Mouse (Mus musculus) hindbrain, embryonic 15.5 days (tissue): ENCODE data around the gene Kansl2. TPM values are rescaled to one million over a fixed set of nuclear protein-coding genes. Genes with fewer than 3 reads are reported as not detected.
"Not testable (repeated sequence)": the region's sequence is repeated elsewhere in the genome, so short reads cannot be mapped to it uniquely, and the experiment has no call there.

Experiments used
- ATAC-seq: fragments of 200-750 bp; cut with Nextera tagmentation; 2 replicates; pipeline ENCODE4 v1.8.0; 2017; ENCODE audit warnings: low read depth, moderate number of reproducible peaks, moderate TSS enrichment; ENCODE audit not compliant: low FRiP score
- H3K27ac ChIP-seq: fragments of 300-500 bp; sonication (generic); replicated peaks from 2 replicates; pipeline ENCODE4 v1.5.1; 2015; ENCODE audit warnings: mild to moderate bottlenecking, inconsistent platforms
- H3K27me3 ChIP-seq: fragments of 300-500 bp; sonication (generic); 2 replicates; pipeline ENCODE4 v1.6.1; 2015; ENCODE audit warnings: control low read depth, inconsistent platforms
- H3K36me3 ChIP-seq: fragments of 300-500 bp; sonication (generic); 2 replicates; pipeline ENCODE4 v1.6.1; 2015; ENCODE audit warnings: control low read depth, inconsistent platforms
- H3K4me1 ChIP-seq: fragments of 300-500 bp; sonication (generic); replicated peaks from 2 replicates; pipeline ENCODE4 v1.6.1; 2015; ENCODE audit warnings: control low read depth, inconsistent platforms
- H3K4me2 ChIP-seq: fragments of 300-500 bp; sonication (generic); 2 replicates; pipeline ENCODE4 v1.6.1; 2015; ENCODE audit warnings: moderate library complexity, mild to moderate bottlenecking, inconsistent platforms
- H3K4me3 ChIP-seq: fragments of 300-500 bp; sonication (generic); 2 replicates; pipeline ENCODE4 v1.5.1; 2015; ENCODE audit warnings: mild to moderate bottlenecking, inconsistent platforms
- H3K9ac ChIP-seq: fragments of 300-500 bp; sonication (generic); 2 replicates; pipeline ENCODE4 v1.6.1; 2015; ENCODE audit warnings: inconsistent platforms
- H3K9me3 ChIP-seq: fragments of 300-500 bp; sonication (generic); 2 replicates; pipeline ENCODE4 v1.6.1; 2016; ENCODE audit warnings: control low read depth, inconsistent platforms
- WGBS: fragments of 180-500 bp; shearing (Covaris S2); methylation state at CpG from one replicate; pipeline ENCODE4 v1.1.7; 2015; 5-methylcytosine and 5-hydroxymethylcytosine counted together
- polyA plus RNA-seq: library from polyadenylated mRNA; unstranded; fragments of >200 nt; fragmentation: Nextera tagmentation; extraction: Ambion mirVana; gene quantifications from 2 replicates; pipeline ENCODE4 v1.2.1, GENCODE M21; 2015

The Kansl2 gene
- polyA plus RNA-seq, 1 experiment from 2014 or later, result 108 TPM

DNA sequence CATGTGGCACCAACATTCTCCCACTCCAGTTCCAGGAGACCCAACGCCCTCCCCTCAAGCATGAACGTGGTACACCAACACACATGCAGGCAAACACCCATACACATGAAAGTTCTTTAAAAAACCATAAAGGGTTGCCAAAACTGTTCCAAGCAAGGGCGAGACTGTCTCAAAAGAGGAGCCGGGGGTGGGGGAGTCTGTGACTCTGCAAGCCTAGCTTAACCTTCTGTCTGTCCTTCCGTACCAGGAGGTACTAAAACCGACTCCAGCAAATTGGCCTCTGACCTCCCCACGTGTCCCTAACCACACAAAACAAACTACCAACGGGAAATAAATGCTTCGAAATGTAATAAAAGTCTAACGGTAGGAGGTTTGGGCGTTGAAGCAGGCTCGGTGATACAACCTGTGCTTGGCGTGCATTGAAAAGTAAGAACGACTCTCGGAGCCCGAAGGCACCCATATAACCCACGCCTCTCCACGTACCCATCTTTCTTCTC is 981 bp downstream of the Kansl2 start:
- peak overlapping the region; percentile 62 for H3K27ac ChIP-seq
- peak overlapping the region; percentile 93 for H3K4me2 ChIP-seq
- H3K4me1 ChIP-seq, result peaks cover 24% of the 10 kb centered on the region
- no peak for ATAC-seq
- under 1% methylated on average over 18 of the region's 18 CpGs for WGBS
- H3K9me3 ChIP-seq, result no peaks in the 10 kb centered on the region
- no peaks in the 10 kb centered on the region for H3K27me3 ChIP-seq
- peak overlapping the region; percentile 99 for H3K9ac ChIP-seq
- peaks cover 32% of the 10 kb centered on the region for H3K36me3 ChIP-seq
- peak overlapping the region; percentile 95 for H3K4me3 ChIP-seq

DNA sequence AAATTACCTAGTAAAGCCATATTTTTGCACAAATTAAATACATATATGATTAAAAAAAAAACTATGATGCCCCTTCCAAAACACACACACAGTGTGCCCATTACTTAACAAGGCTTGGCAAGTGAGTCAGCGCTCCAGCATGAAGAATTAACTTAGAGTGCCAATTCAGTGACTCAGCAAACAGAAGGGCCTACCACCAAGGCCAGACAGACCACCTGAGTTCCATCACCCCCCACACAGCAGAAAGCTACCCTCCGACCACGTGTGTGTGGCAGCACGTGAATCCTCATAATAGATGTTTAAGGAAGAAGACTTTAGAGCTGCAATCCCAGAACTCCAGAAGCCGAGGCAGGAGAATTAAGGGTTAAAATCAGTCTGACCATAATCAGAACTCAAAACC is 1.8 kb downstream of the Kansl2 start:
- H3K9me3 ChIP-seq, result no peaks in the 10 kb centered on the region
- no peak overlapping the region for H3K27ac ChIP-seq
- H3K4me3 ChIP-seq, result peak overlapping the region; percentile 95
- no peak for ATAC-seq
- H3K4me2 ChIP-seq, result peak overlapping the region; percentile 93
- H3K4me1 ChIP-seq, result peaks cover 27% of the 10 kb centered on the region
- H3K36me3 ChIP-seq, result peaks cover 40% of the 10 kb centered on the region
- WGBS, result 34% methylated on average over 5 of the region's 5 CpGs
- 0 out of 2 replicates have a peak overlapping the region, but pooled peaks have one; percentile 99 for H3K9ac ChIP-seq
- no peaks in the 10 kb centered on the region for H3K27me3 ChIP-seq

DNA sequence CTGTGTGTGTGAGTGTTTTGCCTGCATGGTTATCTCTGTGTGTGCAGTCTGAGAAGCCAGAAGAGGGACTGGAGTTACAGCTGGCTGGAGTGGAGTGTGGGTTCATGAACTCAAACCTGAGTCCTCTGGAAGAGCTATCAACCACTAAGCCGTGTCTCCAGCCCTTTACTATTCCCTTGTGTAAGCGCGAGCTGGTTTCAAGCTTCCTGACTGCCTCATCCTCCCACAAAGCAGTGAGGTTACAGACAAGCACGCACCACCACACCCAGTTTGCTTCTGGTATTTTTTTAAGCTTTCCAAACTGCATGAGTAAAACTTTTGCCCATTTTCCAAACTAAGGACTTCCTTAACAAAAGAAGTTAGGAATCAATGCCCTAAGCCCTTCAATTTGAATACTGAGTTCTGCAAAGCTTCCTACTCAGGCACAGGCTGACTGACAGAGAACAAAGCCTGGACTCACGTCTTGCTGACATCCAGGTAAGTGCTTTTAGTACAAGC is 5.9 kb downstream of the Kansl2 start:
- 95% methylated on average over 5 of the region's 5 CpGs for WGBS

DNA sequence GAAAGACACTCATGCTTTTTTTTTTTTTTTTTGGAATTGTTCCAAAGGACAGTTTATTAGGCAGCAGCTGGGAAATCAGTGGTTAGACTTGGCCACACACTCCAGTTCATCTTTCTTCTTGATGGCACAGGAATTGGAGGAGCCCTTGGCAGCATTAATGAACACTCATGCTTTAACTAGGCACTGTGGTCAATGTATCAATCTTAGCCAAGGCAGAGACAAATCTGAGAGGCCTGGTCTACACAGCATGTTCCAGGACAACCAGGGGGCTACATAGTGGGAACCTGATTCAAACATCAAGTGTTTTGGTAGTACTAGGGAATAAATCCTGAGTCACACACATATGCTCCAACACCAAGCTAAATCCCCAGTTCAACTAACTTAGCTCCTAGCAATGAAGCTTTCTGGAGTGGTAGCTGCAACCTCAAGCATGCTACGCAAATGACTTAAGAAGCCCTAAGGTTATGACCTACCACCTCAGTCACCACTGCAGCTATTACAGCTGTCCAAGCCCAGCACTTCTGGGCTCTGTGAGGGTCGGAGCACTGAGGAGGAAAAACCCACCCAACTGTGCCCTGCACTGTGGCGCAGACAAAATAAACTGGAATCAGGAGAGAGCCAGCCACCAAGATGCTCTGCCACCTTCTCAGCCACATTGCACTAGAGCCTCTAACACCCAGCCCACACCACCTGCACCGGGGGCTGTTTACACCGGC is 6.8 kb downstream of the Kansl2 start:
- no peak for ATAC-seq
- Histone ChIP-seq H3K27ac (no peak overlapping the region), H3K9ac (no peak overlapping the region), H3K9me3 (no peaks in the 10 kb centered on the region), H3K4me3 (no peak overlapping the region), H3K36me3 (peaks cover 85% of the 10 kb centered on the region), H3K4me1 (peaks cover 20% of the 10 kb centered on the region), H3K4me2 (no peak overlapping the region), H3K27me3 (no peaks in the 10 kb centered on the region)
- whole genome bisulfite sequencing, result 92% methylated on average over 5 of the region's 5 CpGs

More for the DNA sequence above, 5.9 kb downstream of the Kansl2 start:
- Histone ChIP-seq H3K27ac (no peak overlapping the region), H3K9ac (no peak overlapping the region), H3K4me2 (no peak overlapping the region), H3K36me3 (peaks cover 76% of the 10 kb centered on the region), H3K4me3 (no peak overlapping the region), H3K4me1 (peaks cover 29% of the 10 kb centered on the region), H3K27me3 (no peaks in the 10 kb centered on the region), H3K9me3 (no peaks in the 10 kb centered on the region)
- ATAC-seq, result no peak

DNA sequence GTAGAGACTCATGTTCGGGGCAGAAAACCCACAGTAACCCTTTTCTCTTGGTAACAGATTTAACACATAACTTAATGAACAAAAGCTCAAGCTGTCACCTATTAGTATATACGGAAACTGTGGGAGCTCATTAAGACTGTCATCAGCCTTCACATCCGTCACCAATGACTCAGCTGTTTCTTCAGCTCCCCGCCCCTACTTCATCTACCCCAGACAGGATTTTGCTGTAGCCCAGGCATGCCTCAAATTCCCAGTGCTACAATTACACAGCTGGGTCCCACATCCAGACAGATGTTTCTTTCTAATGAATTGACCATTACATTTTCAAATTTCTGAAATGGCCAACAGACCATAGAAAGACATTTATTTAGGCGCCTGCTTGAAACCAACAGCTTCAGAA is 8.0 kb downstream of the Kansl2 start:
- WGBS, result 46% methylated on average over 5 of the region's 5 CpGs
- ATAC-seq, result no peak
- H3K36me3 ChIP-seq, result peaks cover 89% of the 10 kb centered on the region

DNA sequence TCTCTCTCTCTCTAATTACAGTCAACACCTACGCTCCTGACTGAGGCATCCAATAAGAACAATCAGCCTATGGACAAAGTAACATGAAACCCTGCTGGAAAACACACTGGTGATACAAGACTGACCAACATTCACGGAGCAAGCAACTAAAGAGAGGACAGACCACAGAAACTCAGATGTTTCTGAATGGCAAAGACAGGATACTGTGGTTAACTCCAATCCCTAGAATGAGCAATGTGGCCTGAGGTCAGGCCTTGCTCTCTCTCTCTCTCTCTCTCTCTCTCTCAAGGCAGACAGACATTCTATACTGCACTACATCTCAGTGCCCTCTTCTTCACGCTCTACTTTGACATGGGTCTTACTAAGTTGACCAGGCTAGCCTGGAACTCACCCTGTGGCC is 12.8 kb downstream of the Kansl2 start:
- 92% methylated on average over 3 of the region's 3 CpGs for WGBS
- ATAC-seq, result no peak
- H3K4me3 ChIP-seq, result no peak overlapping the region
- no peaks in the 10 kb centered on the region for H3K9me3 ChIP-seq
- no peak overlapping the region for H3K9ac ChIP-seq
- H3K27me3 ChIP-seq, result no peaks in the 10 kb centered on the region
- H3K4me1 ChIP-seq, result no peaks in the 10 kb centered on the region
- no peak overlapping the region for H3K4me2 ChIP-seq
- H3K27ac ChIP-seq, result no peak overlapping the region
- peaks cover 72% of the 10 kb centered on the region for H3K36me3 ChIP-seq

More for the DNA sequence above, 8.0 kb downstream of the Kansl2 start:
- no peaks in the 10 kb centered on the region for H3K27me3 ChIP-seq
- no peak overlapping the region for H3K27ac ChIP-seq
- no peaks in the 10 kb centered on the region for H3K9me3 ChIP-seq
- no peak overlapping the region for H3K4me3 ChIP-seq
- peaks cover 8% of the 10 kb centered on the region; the same call in 1 of the 2 replicates for H3K4me1 ChIP-seq
- H3K9ac ChIP-seq, result no peak overlapping the region
- no peak overlapping the region for H3K4me2 ChIP-seq

DNA sequence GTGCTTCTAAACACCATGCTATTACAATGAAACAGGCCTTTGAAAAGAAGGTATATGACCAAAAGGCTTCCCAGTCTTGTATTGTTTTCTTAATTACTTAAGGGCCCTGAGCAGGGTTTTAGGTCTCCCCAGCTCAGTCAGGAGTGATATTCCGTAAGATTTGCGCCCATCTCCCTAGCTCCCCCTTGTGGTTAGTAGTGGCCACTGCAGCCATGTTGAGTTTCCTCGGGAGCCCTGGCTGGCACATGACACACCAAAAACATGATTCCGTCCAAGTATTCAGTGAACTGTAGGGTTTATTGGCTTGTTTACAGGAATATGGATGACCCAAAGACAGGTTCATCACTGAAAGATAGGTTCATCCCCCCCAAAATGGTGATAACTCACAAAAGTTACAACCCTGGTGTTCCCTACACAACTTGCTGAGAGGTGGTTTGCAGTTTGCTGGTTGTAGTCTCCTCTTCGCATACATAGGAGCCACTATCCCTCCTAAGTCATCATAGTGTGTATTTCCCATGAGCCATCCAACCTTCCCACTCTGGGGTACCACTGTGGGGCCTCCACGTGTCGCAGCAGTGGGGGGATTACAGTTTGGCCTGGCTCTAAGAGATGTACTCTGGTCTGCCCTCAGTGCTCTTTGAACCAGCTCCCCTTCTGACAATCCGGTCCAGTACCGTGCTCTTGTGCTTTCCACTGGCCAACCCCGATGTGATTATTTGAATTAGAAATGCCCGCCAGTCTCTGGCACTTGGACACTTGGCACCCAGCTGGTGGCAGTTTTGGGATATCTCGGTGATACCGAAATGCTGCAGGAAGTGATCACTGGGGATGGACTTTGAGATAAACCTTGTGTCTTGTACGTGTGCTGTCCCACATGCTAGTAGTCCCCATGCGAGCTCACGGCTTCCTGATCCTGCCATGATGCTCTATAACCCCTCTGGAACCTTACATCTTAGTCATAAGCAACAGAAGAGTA is 16.4 kb downstream of the Kansl2 start:
- Histone ChIP-seq H3K27me3 (no peaks in the 10 kb centered on the region), H3K27ac (no peak overlapping the region), H3K4me1 (no peaks in the 10 kb centered on the region), H3K9me3 (no peaks in the 10 kb centered on the region), H3K4me3 (no peak overlapping the region), H3K36me3 (peaks cover 40% of the 10 kb centered on the region), H3K9ac (no peak overlapping the region), H3K4me2 (no peak overlapping the region)
- no peak for ATAC-seq
- 68% methylated on average over 16 of the region's 16 CpGs for WGBS

DNA sequence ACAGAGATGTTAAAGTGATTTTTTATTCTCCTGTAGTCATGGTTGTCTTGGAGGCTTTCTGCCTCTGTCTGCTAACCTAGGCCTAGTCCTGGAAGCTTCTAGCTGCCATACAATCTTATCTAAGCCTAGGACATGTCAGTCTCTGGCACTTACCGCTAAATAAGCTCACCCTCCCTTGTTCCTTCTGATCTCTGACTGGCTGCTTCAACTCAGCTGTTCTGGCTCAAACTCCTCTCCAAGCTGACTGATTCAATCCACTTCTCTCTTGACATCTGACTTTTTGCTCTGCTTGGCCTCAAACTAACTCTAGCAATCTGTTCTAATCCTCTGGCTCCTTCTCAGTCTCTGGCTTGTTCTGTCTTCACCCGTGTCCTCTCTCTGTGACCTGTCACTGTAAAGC is 19.2 kb downstream of the Kansl2 start:
- not testable (repeated sequence) for ATAC-seq
- WGBS, result 82% methylated on average over 2 of the region's 2 CpGs

DNA sequence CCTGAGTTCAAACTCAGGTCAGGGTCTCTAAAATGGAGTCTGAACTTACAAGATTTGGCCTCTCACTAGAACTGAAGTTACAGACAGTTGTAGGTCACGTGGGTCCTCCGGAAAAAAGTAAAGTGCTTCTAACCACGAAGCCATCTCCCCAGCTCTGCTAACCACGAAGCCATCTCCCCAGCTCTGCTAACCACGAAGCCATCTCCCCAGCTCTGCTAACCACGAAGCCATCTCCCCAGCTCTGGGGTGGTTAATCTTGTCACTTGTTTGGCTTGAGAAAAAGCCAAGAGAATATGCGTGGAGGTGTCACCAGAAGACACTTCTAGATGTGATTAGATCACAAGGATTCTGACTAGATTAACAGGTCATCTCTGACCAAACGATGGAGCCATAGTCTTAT is 19.9 kb downstream of the Kansl2 start:
- H3K36me3 ChIP-seq, result peaks cover 11% of the 10 kb centered on the region
- H3K9ac ChIP-seq, result no peak overlapping the region
- no peaks in the 10 kb centered on the region for H3K27me3 ChIP-seq
- H3K4me3 ChIP-seq, result no peak overlapping the region
- H3K4me1 ChIP-seq, result peaks cover 12% of the 10 kb centered on the region
- H3K27ac ChIP-seq, result no peak overlapping the region
- 87% methylated on average over 8 of the region's 8 CpGs for WGBS
- no peaks in the 10 kb centered on the region for H3K9me3 ChIP-seq
- no peak for ATAC-seq
- H3K4me2 ChIP-seq, result no peak overlapping the region

More for the DNA sequence above, 19.2 kb downstream of the Kansl2 start:
- H3K9ac ChIP-seq, H3K27ac ChIP-seq, H3K4me3 ChIP-seq, H3K27me3 ChIP-seq, H3K9me3 ChIP-seq, H3K4me2 ChIP-seq: not testable (repeated sequence)
- peaks cover 16% of the 10 kb centered on the region for H3K36me3 ChIP-seq
- peaks cover 12% of the 10 kb centered on the region for H3K4me1 ChIP-seq

DNA sequence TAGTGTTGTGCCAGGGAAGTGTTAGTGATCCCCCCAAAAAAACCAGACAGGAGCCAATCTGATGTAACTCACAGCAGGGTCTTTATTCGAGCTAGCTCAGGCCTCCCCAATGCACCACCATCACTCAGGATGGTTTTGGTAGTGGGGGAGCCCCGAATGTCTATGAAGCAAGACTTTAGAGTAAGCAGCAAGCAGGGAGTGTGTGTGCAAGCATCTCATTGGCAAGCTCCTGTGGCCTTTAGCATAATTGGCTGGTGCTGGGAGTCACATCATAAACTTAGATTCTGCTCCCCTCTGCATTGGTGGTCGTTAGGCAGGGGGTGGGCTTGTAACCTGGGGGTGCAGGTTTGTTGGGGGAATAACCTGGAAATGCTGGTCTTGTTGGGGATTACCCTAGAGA is 20.4 kb downstream of the Kansl2 start:
- 72% methylated on average over 3 of the region's 3 CpGs for WGBS
- H3K9ac ChIP-seq, result not testable (repeated sequence)

DNA sequence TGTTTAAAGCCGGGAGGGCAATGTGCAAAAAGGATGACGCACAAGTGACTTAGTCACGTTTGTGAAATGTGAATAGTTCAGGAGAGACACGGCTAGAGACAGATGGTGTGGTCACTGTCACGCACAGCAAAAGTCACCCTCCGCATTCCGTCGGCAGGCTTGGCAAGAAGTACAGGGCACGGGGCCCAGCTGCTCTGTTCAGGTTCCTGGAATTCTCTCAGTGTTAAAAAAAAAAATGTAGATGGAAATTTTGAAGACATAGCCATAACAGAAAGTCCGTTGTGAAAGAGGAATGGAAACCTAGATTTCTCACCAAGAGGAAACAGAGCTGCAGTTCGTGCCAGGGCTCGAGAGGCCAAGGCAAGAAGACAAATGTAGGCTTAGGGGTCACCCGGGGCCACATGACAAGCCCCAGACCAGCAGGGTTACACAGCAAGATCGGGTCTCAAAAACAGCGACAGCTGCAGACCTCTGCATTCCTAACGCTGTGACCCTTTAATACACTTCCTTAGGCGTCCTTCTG is 21.2 kb downstream of the Kansl2 start:
- Histone ChIP-seq H3K9me3 (no peaks in the 10 kb centered on the region), H3K4me2 (no peak overlapping the region), H3K36me3 (peaks cover 4% of the 10 kb centered on the region), H3K4me3 (no peak overlapping the region), H3K4me1 (peaks cover 12% of the 10 kb centered on the region), H3K27me3 (no peaks in the 10 kb centered on the region), H3K27ac (no peak overlapping the region), H3K9ac (no peak overlapping the region)
- WGBS, result 51% methylated on average over 17 of the region's 17 CpGs
- ATAC-seq, result no peak

More for the DNA sequence above, 20.4 kb downstream of the Kansl2 start:
- not testable (repeated sequence) for H3K4me2 ChIP-seq, H3K4me3 ChIP-seq, ATAC-seq, H3K27me3 ChIP-seq, H3K9me3 ChIP-seq, H3K27ac ChIP-seq
- Histone ChIP-seq H3K4me1 (peaks cover 12% of the 10 kb centered on the region), H3K36me3 (peaks cover 11% of the 10 kb centered on the region)
